Mouse (Mus musculus) embryonic facial prominence, embryonic 13.5 days (tissue): ENCODE data around the gene Anks1b. TPM values are rescaled to one million over a fixed set of nuclear protein-coding genes. Genes with fewer than 3 reads are reported as not detected.

Experiments used
- ATAC-seq: fragments of 200-750 bp; cut with Nextera tagmentation; 2 replicates; pipeline ENCODE4 v1.8.0; 2017; ENCODE audit warnings: low read depth; ENCODE audit not compliant: insufficient number of reproducible peaks, insufficient read depth, low FRiP score, low TSS enrichment
- H3K27ac ChIP-seq: fragments of 300-500 bp; sonication (generic); 2 replicates; pipeline ENCODE4 v1.5.1; 2015; ENCODE audit warnings: moderate library complexity, mild to moderate bottlenecking, inconsistent platforms
- H3K27me3 ChIP-seq: fragments of 300-500 bp; sonication (generic); 2 replicates; pipeline ENCODE4 v1.6.1; 2015; ENCODE audit warnings: mild to moderate bottlenecking, inconsistent platforms
- H3K36me3 ChIP-seq: fragments of 300-500 bp; sonication (generic); 2 replicates; pipeline ENCODE4 v1.6.1; 2015; ENCODE audit warnings: mild to moderate bottlenecking, inconsistent platforms
- H3K4me1 ChIP-seq: fragments of 300-500 bp; sonication (generic); 2 replicates; pipeline ENCODE4 v1.6.1; 2015; ENCODE audit warnings: inconsistent platforms
- H3K4me2 ChIP-seq: fragments of 300-500 bp; sonication (generic); 2 replicates; pipeline ENCODE4 v1.6.1; 2015; ENCODE audit warnings: moderate library complexity, mild to moderate bottlenecking, inconsistent platforms
- H3K4me3 ChIP-seq: fragments of 300-500 bp; sonication (generic); 2 replicates; pipeline ENCODE4 v1.5.1; 2015; ENCODE audit warnings: mild to moderate bottlenecking, inconsistent platforms
- H3K9ac ChIP-seq: fragments of 300-500 bp; sonication (generic); 2 replicates; pipeline ENCODE4 v1.6.1; 2015; ENCODE audit warnings: mild to moderate bottlenecking, inconsistent platforms
- H3K9me3 ChIP-seq: fragments of 300-500 bp; sonication (generic); 2 replicates; pipeline ENCODE4 v1.6.1; 2016; ENCODE audit warnings: inconsistent platforms
- whole genome bisulfite sequencing: fragments of 180-500 bp; shearing (Covaris S2); methylation state at CpG from one replicate; pipeline ENCODE4 v1.1.7; 2015; ENCODE audit warnings: mixed read lengths; 5-methylcytosine and 5-hydroxymethylcytosine counted together
- polyA plus RNA-seq: library from polyadenylated mRNA; unstranded; fragments of >200 nt; fragmentation: Nextera tagmentation; extraction: Ambion mirVana; gene quantifications from 2 replicates; pipeline ENCODE4 v1.2.1, GENCODE M21; 2015

Anks1b gene
- polyA plus RNA-seq, 1 experiment from 2014 or later = 1.5 TPM

GRCm38 (mm10) chr10:91005858-91006538 lies 1132.7 kb downstream of the Anks1b start:
- Histone ChIP-seq H3K27ac (no peak overlapping the region), H3K4me3 (no peak overlapping the region), H3K36me3 (peaks cover 31% of the 10 kb centered on the region), H3K4me2 (no peak overlapping the region), H3K27me3 (no peaks in the 10 kb centered on the region), H3K9me3 (no peaks in the 10 kb centered on the region), H3K4me1 (no peaks in the 10 kb centered on the region), H3K9ac (no peak overlapping the region)
- ATAC-seq = no peak
- WGBS = 80% methylated on average over 12 of the region's 12 CpGs

Other genes starting within 250 kb of the Anks1b start
- gene Scyl2, start 187.2 kb upstream of the Anks1b start, polyA plus RNA-seq = 8.6 and 9.5 TPM in 2 replicates
- gene Actr6, start 141.2 kb upstream of the Anks1b start, polyA plus RNA-seq = 43.7 and 47.2 TPM in 2 replicates
- 22.9 and 23.1 TPM in 2 replicates for gene Uhrf1bp1l, start 128.5 kb upstream of the Anks1b start, polyA plus RNA-seq